Mouse (Mus musculus): ENCODE results near the gene Nmrk1. TPM values are rescaled to one million over a fixed set of nuclear protein-coding genes. Genes with fewer than 3 reads are reported as not detected.

Gene Nmrk1
- polyA plus RNA-seq, 1 experiment from 2014 or later = 8.8 TPM

GRCm38 (mm10) chr19:18692176-18692575 lies 60.4 kb downstream of the Nmrk1 start:
- WGBS = 88% methylated on average over 3 of the region's 3 CpGs

GRCm38 (mm10) chr19:18692768-18693167 lies 61.0 kb downstream of the Nmrk1 start:
- Histone ChIP-seq H3K27ac (ENCODE audit: low read depth, low read length) (no peak overlapping the region), H3K9me3 (ENCODE audit: control insufficient read depth, low read length) (no peaks in the 10 kb centered on the region), H3K4me2 (replicated peaks; ENCODE audit: low read depth, low read length) (no peak overlapping the region), H3K4me1 (replicated peaks; ENCODE audit: control insufficient read depth, insufficient read depth, low read length) (no peaks in the 10 kb centered on the region), H3K9ac (ENCODE audit: low read depth, low read length) (no peak overlapping the region), H3K27me3 (ENCODE audit: control insufficient read depth, insufficient read depth, low read length) (no peaks in the 10 kb centered on the region), H3K4me3 (ENCODE audit: low read depth, low read length) (no peak overlapping the region), H3K36me3 (ENCODE audit: control insufficient read depth, insufficient read depth, low read length) (no peaks in the 10 kb centered on the region)
- DNase-seq (ENCODE audit: low spot score) (no peak), ATAC-seq (ENCODE audit: low FRiP score) (no peak)
- WGBS = 87% methylated on average over 2 of the region's 2 CpGs

More at GRCm38 (mm10) chr19:18692176-18692575, 60.4 kb downstream of the Nmrk1 start:
- ATAC-seq (ENCODE audit: low FRiP score) (no peak), DNase-seq (ENCODE audit: low spot score) (no peak)
- Histone ChIP-seq H3K4me3 (ENCODE audit: low read depth, low read length) (no peak overlapping the region), H3K9ac (ENCODE audit: low read depth, low read length) (no peak overlapping the region), H3K27me3 (ENCODE audit: control insufficient read depth, insufficient read depth, low read length) (no peaks in the 10 kb centered on the region), H3K27ac (ENCODE audit: low read depth, low read length) (no peak overlapping the region), H3K9me3 (ENCODE audit: control insufficient read depth, low read length) (no peaks in the 10 kb centered on the region), H3K4me1 (replicated peaks; ENCODE audit: control insufficient read depth, insufficient read depth, low read length) (no peaks in the 10 kb centered on the region), H3K36me3 (ENCODE audit: control insufficient read depth, insufficient read depth, low read length) (no peaks in the 10 kb centered on the region), H3K4me2 (replicated peaks; ENCODE audit: low read depth, low read length) (no peak overlapping the region)

GRCm38 (mm10) chr19:18695116-18695515 lies 63.4 kb downstream of the Nmrk1 start:
- WGBS = 97% methylated on average over 3 of the region's 3 CpGs
- ATAC-seq (ENCODE audit: low FRiP score) = no peak
- Histone ChIP-seq H3K4me2 (replicated peaks; ENCODE audit: low read depth, low read length) (no peak overlapping the region), H3K4me3 (ENCODE audit: low read depth, low read length) (no peak overlapping the region), H3K27ac (ENCODE audit: low read depth, low read length) (no peak overlapping the region), H3K9me3 (ENCODE audit: control insufficient read depth, low read length) (no peaks in the 10 kb centered on the region), H3K9ac (ENCODE audit: low read depth, low read length) (no peak overlapping the region), H3K27me3 (ENCODE audit: control insufficient read depth, insufficient read depth, low read length) (no peaks in the 10 kb centered on the region), H3K4me1 (replicated peaks; ENCODE audit: control insufficient read depth, insufficient read depth, low read length) (no peaks in the 10 kb centered on the region), H3K36me3 (ENCODE audit: control insufficient read depth, insufficient read depth, low read length) (no peaks in the 10 kb centered on the region)
- DNase-seq (ENCODE audit: low spot score) = no peak

GRCm38 (mm10) chr19:18695552-18695951 lies 63.8 kb downstream of the Nmrk1 start:
- Histone ChIP-seq H3K36me3 (ENCODE audit: control insufficient read depth, insufficient read depth, low read length) (no peaks in the 10 kb centered on the region), H3K9ac (ENCODE audit: low read depth, low read length) (no peak overlapping the region), H3K27ac (ENCODE audit: low read depth, low read length) (no peak overlapping the region), H3K4me3 (ENCODE audit: low read depth, low read length) (no peak overlapping the region), H3K4me1 (replicated peaks; ENCODE audit: control insufficient read depth, insufficient read depth, low read length) (no peaks in the 10 kb centered on the region), H3K4me2 (replicated peaks; ENCODE audit: low read depth, low read length) (no peak overlapping the region), H3K9me3 (ENCODE audit: control insufficient read depth, low read length) (no peaks in the 10 kb centered on the region), H3K27me3 (ENCODE audit: control insufficient read depth, insufficient read depth, low read length) (no peaks in the 10 kb centered on the region)
- 90% methylated on average over 1 of the region's 1 CpGs for WGBS
- ATAC-seq (ENCODE audit: low FRiP score) = no peak
- no peak for DNase-seq (ENCODE audit: low spot score)

Other genes starting within 250 kb of the Nmrk1 start
- gene Ostf1, start 127 bp upstream of the Nmrk1 start, polyA plus RNA-seq (2014; fragmentation: Nextera tagmentation; extraction: Ambion mirVana) = 49.4 and 55.5 TPM in 2 replicates
- 25.1 and 30.9 TPM in 2 replicates for gene Carnmt1, start 38.8 kb downstream of the Nmrk1 start, polyA plus RNA-seq (2014; fragmentation: Nextera tagmentation; extraction: Ambion mirVana)
- gene D030056L22Rik, start 81.2 kb downstream of the Nmrk1 start, polyA plus RNA-seq (2014; fragmentation: Nextera tagmentation; extraction: Ambion mirVana) = 78.6 and 92.3 TPM in 2 replicates
- gene Trpm6, start 118.0 kb downstream of the Nmrk1 start, polyA plus RNA-seq (2014; fragmentation: Nextera tagmentation; extraction: Ambion mirVana) = 0.25 and 0.43 TPM in 2 replicates

Measured in hindbrain, embryonic 11.5 days (tissue).